ENCODE assay signal across 8 mouse cellular contexts in genomic region chr15:79670972-79671299, GRCm38 (mm10). TPM values are rescaled to one million over a fixed set of nuclear protein-coding genes. Genes with fewer than 3 reads are reported as not detected.
A peak's percentile ranks its signal among the peaks of the same experiment; 100 is the strongest.
DNase-seq lines count a peak whose midpoint lies in the region; ATAC-seq and TF ChIP-seq lines count a peak whose summit lies in the region.

No protein-coding gene starts in this region.

- H3K4me2 ChIP-seq in heart, embryonic 12.5 days: peak overlapping the region; percentile 79
- H3K4me2 ChIP-seq in forebrain, embryonic 16.5 days (ENCODE audit: low read length): peak overlapping the region; percentile 60

- peaks cover 19% of the 10 kb centered on the region for H3K4me1 ChIP-seq in heart, embryonic 12.5 days (replicated peaks)
- H3K4me1 ChIP-seq in ES-E14 (ENCODE audit: control insufficient read depth in 2 of 2, insufficient read depth in 2 of 2, low read length in 2 of 2, poor library complexity in 1 of 2): 0 out of 4 replicates have a peak, but pooled peaks cover 0 to 2% of the 10 kb centered on the region in 2 experiments
- peaks cover 7% of the 10 kb centered on the region for H3K4me1 ChIP-seq in forebrain, embryonic 16.5 days (replicated peaks; ENCODE audit: control insufficient read depth, insufficient read depth, low read length)

- peaks cover 21% of the 10 kb centered on the region for H3K79me2 ChIP-seq in macrophage (ENCODE audit: inconsistent target)

- H3K9ac ChIP-seq in heart, embryonic 12.5 days: peak overlapping the region; percentile 93
- H3K9ac ChIP-seq in ES-E14 (ENCODE audit: insufficient read depth, low read depth, low read length, poor library complexity, severe bottlenecking): peak overlapping the region; percentile 94
- peak overlapping the region; percentile 68 for H3K9ac ChIP-seq in forebrain, embryonic 16.5 days (replicated peaks; ENCODE audit: low read depth, low read length)

- WGBS in heart, embryonic 12.5 days: under 1% methylated on average over 37 of the region's 37 CpGs
- WGBS in forebrain, embryonic 16.5 days: under 1% methylated on average over 37 of the region's 37 CpGs
- WGBS in macrophage (ENCODE audit: missing documents): 0% methylated on average over 31 of the region's 37 CpGs

- no peaks in the 10 kb centered on the region for H3K9me3 ChIP-seq in heart, embryonic 12.5 days (replicated peaks)
- no peaks in the 10 kb centered on the region for H3K9me3 ChIP-seq in ES-E14 (ENCODE audit: control insufficient read depth, insufficient read depth, low read depth, low read length)
- H3K9me3 ChIP-seq in forebrain, embryonic 16.5 days (ENCODE audit: control insufficient read depth, low read length): no peaks in the 10 kb centered on the region

- peak overlapping the region; percentile 96 for H3K4me3 ChIP-seq in heart, embryonic 12.5 days
- H3K4me3 ChIP-seq in ES-E14 (ENCODE audit: insufficient read depth in 1 of 2, low read depth in 1 of 2, low read length in 2 of 2, poor library complexity in 1 of 2, severe bottlenecking in 1 of 2) (peak overlapping the region; percentile 86 to 98), macrophage (ENCODE audit: inconsistent target) (peak overlapping the region; percentile 90)
- peak overlapping the region; percentile 77 for H3K4me3 ChIP-seq in forebrain, embryonic 16.5 days (replicated peaks; ENCODE audit: low read length)

- ATAC-seq in heart, embryonic 12.5 days (ENCODE audit: insufficient number of reproducible peaks, low FRiP score): peak; percentile 66
- peak; percentile 57 for ATAC-seq in forebrain, embryonic 16.5 days

- intact Hi-C loops in heart, postnatal 10 days (cut with DNase I): loop anchor here (2.0 kb wide), 1 partner anchor 14 kb away; no protein-coding TSS in a partner anchor

- no peak for DNase-seq in heart, postnatal 10 days
- no peak for DNase-seq in ES-E14 (ENCODE audit: low read depth, low spot score)
- no peak for DNase-seq in layer of hippocampus, postnatal 36 days
- DNase-seq in cerebellum, adult 18-20 months: no peak
- DNase-seq in adrenal gland, adult 2 months: no peak

- peaks cover 54% of the 10 kb centered on the region for H3K36me3 ChIP-seq in heart, embryonic 12.5 days
- peaks cover 24% of the 10 kb centered on the region for H3K36me3 ChIP-seq in ES-E14 (ENCODE audit: control insufficient read depth, insufficient read depth, low read length, poor library complexity, severe bottlenecking)
- peaks cover 25% of the 10 kb centered on the region for H3K36me3 ChIP-seq in forebrain, embryonic 16.5 days (ENCODE audit: control insufficient read depth, insufficient read depth)
- peaks cover 33% of the 10 kb centered on the region for H3K36me3 ChIP-seq in macrophage (ENCODE audit: inconsistent target)

- no peaks in the 10 kb centered on the region for H3K27me3 ChIP-seq in heart, embryonic 12.5 days (replicated peaks)
- no peaks in the 10 kb centered on the region for H3K27me3 ChIP-seq in forebrain, embryonic 16.5 days (replicated peaks; ENCODE audit: control insufficient read depth, insufficient read depth, low read length)

- in situ Hi-C loops in ES-E14 (cut with MboI; ENCODE audit: low sequenced_read_pairs in 2 of 2, unreplicated experiment in 2 of 2): no loop called here

- peak overlapping the region; percentile 66; the same call in 1 of the 2 replicates for H3K27ac ChIP-seq in heart, embryonic 12.5 days (ENCODE audit: poor library complexity, severe bottlenecking)
- H3K27ac ChIP-seq in ES-E14 (ENCODE audit: insufficient read depth, low read depth, low read length, poor library complexity, severe bottlenecking) (peak overlapping the region; percentile 44; the same call in 1 of the 2 replicates), macrophage (no peak overlapping the region)
- H3K27ac ChIP-seq in forebrain, embryonic 16.5 days (ENCODE audit: low read length): 0 out of 2 replicates have a peak overlapping the region, but pooled peaks have one; percentile 30

TF ChIP-seq in ES-E14, 5 proteins besides CTCF, POLR2A, EP300 and RAD21:
- TF ChIP-seq ZNF384 (IDR thresholded peaks at IDR 0.05; ENCODE audit: low read depth, low read length) (no peak), ZC3H11A (IDR thresholded peaks at IDR 0.05; ENCODE audit: borderline replicate concordance, low read depth, low read length) (no peak), MAFK (IDR thresholded peaks at IDR 0.05; ENCODE audit: insufficient read depth, low read depth, low read length) (no peak), HCFC1 (IDR thresholded peaks at IDR 0.05; ENCODE audit: borderline replicate concordance, insufficient read depth, low read length) (no peak), CHD2 (IDR thresholded peaks at IDR 0.05; ENCODE audit: low read depth, low read length) (no peak)

RNA-seq across cellular contexts. Expression of gene Tomm22, which starts 0.3 kb away (rescaled TPM):
- 234 and 237 TPM in 2 replicates for polyA plus RNA-seq in heart, embryonic 12.5 days (2016; fragmentation: Nextera tagmentation; extraction: Ambion mirVana)
- 100 to 1,000 TPM; 146 to 154 TPM for total RNA-seq in heart, postnatal 10 days (2021)
- 103 and 182 TPM in 2 replicates for total RNA-seq in ES-E14 (2012; rRNA removed)
- 249 and 262 TPM in 2 replicates for polyA plus RNA-seq in forebrain, embryonic 16.5 days (2015; fragmentation: Nextera tagmentation; extraction: Ambion mirVana)
- 10 to 100 TPM in 20 of 26 experiments, 1 to 10 TPM in 6; 5.6 to 22.7 (median 14.4) TPM for total RNA-seq in macrophage (2018; cell fraction: chromatin; rRNA removed)
- total RNA-seq in macrophage (2018; cell fraction: cytosol; rRNA removed): 100 to 1,000 TPM in 1 of 26 experiments, 10 to 100 TPM in 25; 77.3 to 100 (median 86.7) TPM
- 10 to 100 TPM; 13.5 to 72.1 (median 38.9) TPM for total RNA-seq in macrophage (2018; cell fraction: nucleus; rRNA removed)
- 71.6 to 131 TPM (median 97.1 TPM) in 3 replicates for polyA plus RNA-seq in macrophage (2018)
- 100 to 1,000 TPM; 101 to 108 TPM for total RNA-seq in layer of hippocampus, postnatal 36 days (2021)
- 100 to 1,000 TPM in 1 of 2 experiments, 10 to 100 TPM in 1; 93.3 to 114 TPM for total RNA-seq in adrenal gland, adult 2 months (2021)
- polyA plus RNA-seq in adrenal gland, adult 2 months (2012; rRNA removed): 11.0 and 13.7 TPM in 2 replicates

RNA-seq across cellular contexts. Expression of gene Cby1, which starts 11.9 kb away (rescaled TPM):
- 40.9 and 42.0 TPM in 2 replicates for polyA plus RNA-seq in heart, embryonic 12.5 days (2016; fragmentation: Nextera tagmentation; extraction: Ambion mirVana)
- total RNA-seq in heart, postnatal 10 days (2021): 10 to 100 TPM; 28.2 to 29.3 TPM
- 21.9 and 29.5 TPM in 2 replicates for total RNA-seq in ES-E14 (2012; rRNA removed)
- polyA plus RNA-seq in forebrain, embryonic 16.5 days (2015; fragmentation: Nextera tagmentation; extraction: Ambion mirVana): 116 and 117 TPM in 2 replicates
- 1 to 10 TPM in 18 of 26 experiments, not detected in 8; 1.1 to 4.9 (median 2.0) TPM for total RNA-seq in macrophage (2018; cell fraction: chromatin; rRNA removed)
- total RNA-seq in macrophage (2018; cell fraction: cytosol; rRNA removed): 10 to 100 TPM in 18 of 26 experiments, 1 to 10 TPM in 8; 6.7 to 17.0 (median 11.4) TPM
- 1 to 10 TPM in 24 of 26 experiments, under 1 TPM in 2; 0.75 to 5.7 (median 3.2) TPM for total RNA-seq in macrophage (2018; cell fraction: nucleus; rRNA removed)
- 11.0 to 24.8 TPM (median 14.4 TPM) in 3 replicates for polyA plus RNA-seq in macrophage (2018)
- total RNA-seq in layer of hippocampus, postnatal 36 days (2021): 10 to 100 TPM; 43.2 to 44.3 TPM
- 10 to 100 TPM; 14.0 to 26.9 TPM for total RNA-seq in adrenal gland, adult 2 months (2021)
- 6.9 and 13.2 TPM in 2 replicates for polyA plus RNA-seq in adrenal gland, adult 2 months (2012; rRNA removed)

RNA-seq across cellular contexts. Expression of gene Fam227a, which starts 12.2 kb away (rescaled TPM):
- 0.60 and 0.93 TPM in 2 replicates for polyA plus RNA-seq in heart, embryonic 12.5 days (2016; fragmentation: Nextera tagmentation; extraction: Ambion mirVana)
- total RNA-seq in heart, postnatal 10 days (2021): 1 to 10 TPM in 1 of 2 experiments, under 1 TPM in 1; 0.97 to 1.3 TPM
- total RNA-seq in ES-E14 (2012; rRNA removed): 1.2 TPM in 2 replicates
- polyA plus RNA-seq in forebrain, embryonic 16.5 days (2015; fragmentation: Nextera tagmentation; extraction: Ambion mirVana): 3.9 and 4.5 TPM in 2 replicates
- total RNA-seq in macrophage (2018; cell fraction: chromatin; rRNA removed): 10 to 100 TPM in 8 of 26 experiments, 1 to 10 TPM in 17, under 1 TPM in 1; 0.90 to 18.2 (median 6.5) TPM
- total RNA-seq in macrophage (2018; cell fraction: cytosol; rRNA removed): under 1 TPM in 24 of 26 experiments, not detected in 2; 0.04 to 0.82 (median 0.24) TPM
- 10 to 100 TPM in 2 of 26 experiments, 1 to 10 TPM in 19, under 1 TPM in 5; 0.29 to 11.5 (median 2.8) TPM for total RNA-seq in macrophage (2018; cell fraction: nucleus; rRNA removed)
- 0.34 to 1.0 TPM in 2 of 3 replicates, not detected in the other for polyA plus RNA-seq in macrophage (2018)
- 10 to 100 TPM in 1 of 2 experiments, 1 to 10 TPM in 1; 9.7 to 16.0 TPM for total RNA-seq in layer of hippocampus, postnatal 36 days (2021)
- total RNA-seq in adrenal gland, adult 2 months (2021): 1 to 10 TPM; 1.3 to 1.6 TPM
- 0.43 and 0.61 TPM in 2 replicates for polyA plus RNA-seq in adrenal gland, adult 2 months (2012; rRNA removed)

RNA-seq across cellular contexts. Expression of gene Josd1, which starts 16.8 kb away (rescaled TPM):
- 29.0 and 29.1 TPM in 2 replicates for polyA plus RNA-seq in heart, embryonic 12.5 days (2016; fragmentation: Nextera tagmentation; extraction: Ambion mirVana)
- total RNA-seq in heart, postnatal 10 days (2021): 10 to 100 TPM; 29.3 to 30.1 TPM
- total RNA-seq in ES-E14 (2012; rRNA removed): 19.3 and 25.3 TPM in 2 replicates
- 24.5 and 25.2 TPM in 2 replicates for polyA plus RNA-seq in forebrain, embryonic 16.5 days (2015; fragmentation: Nextera tagmentation; extraction: Ambion mirVana)
- total RNA-seq in macrophage (2018; cell fraction: chromatin; rRNA removed): 10 to 100 TPM in 1 of 26 experiments, 1 to 10 TPM in 25; 1.7 to 10.0 (median 4.2) TPM
- total RNA-seq in macrophage (2018; cell fraction: cytosol; rRNA removed): 10 to 100 TPM; 12.9 to 25.9 (median 17.1) TPM
- 10 to 100 TPM in 16 of 26 experiments, 1 to 10 TPM in 10; 5.7 to 18.4 (median 10.6) TPM for total RNA-seq in macrophage (2018; cell fraction: nucleus; rRNA removed)
- polyA plus RNA-seq in macrophage (2018): 13.3 to 18.4 TPM (median 16.8 TPM) in 3 replicates
- total RNA-seq in layer of hippocampus, postnatal 36 days (2021): 10 to 100 TPM; 48.4 to 50.1 TPM
- total RNA-seq in adrenal gland, adult 2 months (2021): 10 to 100 TPM; 29.1 to 30.1 TPM
- polyA plus RNA-seq in adrenal gland, adult 2 months (2012; rRNA removed): 33.8 and 38.2 TPM in 2 replicates

RNA-seq across cellular contexts. Expression of gene Gtpbp1, which starts 19.7 kb away (rescaled TPM):
- 32.8 and 33.6 TPM in 2 replicates for polyA plus RNA-seq in heart, embryonic 12.5 days (2016; fragmentation: Nextera tagmentation; extraction: Ambion mirVana)
- 10 to 100 TPM; 36.1 to 37.8 TPM for total RNA-seq in heart, postnatal 10 days (2021)
- total RNA-seq in ES-E14 (2012; rRNA removed): 45.3 and 48.1 TPM in 2 replicates
- 55.7 and 56.5 TPM in 2 replicates for polyA plus RNA-seq in forebrain, embryonic 16.5 days (2015; fragmentation: Nextera tagmentation; extraction: Ambion mirVana)
- total RNA-seq in macrophage (2018; cell fraction: chromatin; rRNA removed): 10 to 100 TPM in 24 of 26 experiments, 1 to 10 TPM in 2; 8.8 to 74.7 (median 34.9) TPM
- 10 to 100 TPM; 13.8 to 28.6 (median 20.0) TPM for total RNA-seq in macrophage (2018; cell fraction: cytosol; rRNA removed)
- total RNA-seq in macrophage (2018; cell fraction: nucleus; rRNA removed): 10 to 100 TPM; 11.7 to 42.6 (median 29.4) TPM
- 18.0 to 29.2 TPM (median 22.4 TPM) in 3 replicates for polyA plus RNA-seq in macrophage (2018)
- total RNA-seq in layer of hippocampus, postnatal 36 days (2021): 10 to 100 TPM; 48.6 to 51.6 TPM
- total RNA-seq in adrenal gland, adult 2 months (2021): 10 to 100 TPM; 29.2 to 32.5 TPM
- 26.4 and 29.8 TPM in 2 replicates for polyA plus RNA-seq in adrenal gland, adult 2 months (2012; rRNA removed)
